Mouse (Mus musculus) myocyte (in vitro differentiated cells): ENCODE results near the gene Kcnip2. TPM values are rescaled to one million over a fixed set of nuclear protein-coding genes. Genes with fewer than 3 reads are reported as not detected.

Experiments used
- H3K27me3 ChIP-seq: one replicate; pipeline ENCODE4 v1.6.1; 2011; ENCODE audit not compliant: control insufficient read depth, insufficient read depth, insufficient read length
- H3K36me3 ChIP-seq: one replicate; pipeline ENCODE4 v1.6.1; 2011; ENCODE audit not compliant: control insufficient read depth, insufficient read depth
- H3K4me2 ChIP-seq: one replicate; pipeline ENCODE4 v1.6.1; 2011; ENCODE audit warnings: low read depth, control low read depth
- H3K4me3 ChIP-seq: one replicate; pipeline ENCODE4 v1.5.1; 2011; ENCODE audit warnings: mild to moderate bottlenecking, control low read depth, moderate library complexity
- H3K79me2 ChIP-seq: one replicate; pipeline ENCODE4 v1.6.1; 2011; ENCODE audit not compliant: control insufficient read depth, insufficient read depth
- H3ac ChIP-seq: one replicate; pipeline ENCODE4 v1.6.1; 2011; ENCODE audit not compliant: control insufficient read depth, insufficient read length
- CEBPB ChIP-seq: IDR thresholded peaks from 2 replicates; pipeline ENCODE4 v1.6.1; 2011; ENCODE audit warnings: mild to moderate bottlenecking, moderate library complexity; ENCODE audit not compliant: poor library complexity, insufficient read depth, severe bottlenecking
- E2F4 ChIP-seq: IDR thresholded peaks from one replicate; pipeline ENCODE4 v1.6.1; 2011; ENCODE audit warnings: mild to moderate bottlenecking, control low read depth, moderate library complexity; ENCODE audit not compliant: insufficient read depth
- MAX ChIP-seq: IDR thresholded peaks from one replicate; pipeline ENCODE4 v1.6.1; 2011; ENCODE audit warnings: low read depth, mild to moderate bottlenecking, control low read depth
- MYOD1 ChIP-seq, 3 experiments: IDR thresholded peaks; one replicate each; pipeline ENCODE4 v1.6.1; 2011; ENCODE audit warnings: control low read depth in 2 of 3, low read depth in 2 of 3, mild to moderate bottlenecking in 2 of 3, moderate library complexity in 1 of 3; ENCODE audit not compliant: insufficient read length in 2 of 3, control insufficient read depth in 1 of 3
- MYOG ChIP-seq, 3 experiments: IDR thresholded peaks; one replicate each; pipeline ENCODE4 v1.6.1; 2011; ENCODE audit warnings: control low read depth in 2 of 3, low read depth in 2 of 3, mild to moderate bottlenecking in 2 of 3; ENCODE audit not compliant: insufficient read length in 2 of 3, control insufficient read depth in 1 of 3, insufficient read depth in 1 of 3
- POLR2A ChIP-seq: IDR thresholded peaks from one replicate; pipeline ENCODE4 v1.6.1; 2011; ENCODE audit warnings: low read depth, mild to moderate bottlenecking, control low read depth, moderate library complexity; ENCODE audit not compliant: insufficient read length
- POLR2AphosphoS2 ChIP-seq: IDR thresholded peaks from one replicate; pipeline ENCODE4 v1.6.1; 2011; ENCODE audit warnings: low read depth, control low read depth; ENCODE audit not compliant: insufficient read length
- REST ChIP-seq: IDR thresholded peaks from one replicate; pipeline ENCODE4 v1.6.1; 2011; ENCODE audit warnings: mild to moderate bottlenecking, control low read depth, moderate library complexity; ENCODE audit not compliant: insufficient read depth, insufficient read length
- SRF ChIP-seq: IDR thresholded peaks from one replicate; pipeline ENCODE4 v1.6.1; 2011; ENCODE audit warnings: low read depth; ENCODE audit not compliant: control insufficient read depth, insufficient read length
- TCF12 ChIP-seq: IDR thresholded peaks from one replicate; pipeline ENCODE4 v1.6.1; 2011; ENCODE audit warnings: mild to moderate bottlenecking, control low read depth; ENCODE audit not compliant: poor library complexity, insufficient read depth, severe bottlenecking
- TCF3 ChIP-seq: IDR thresholded peaks from one replicate; pipeline ENCODE4 v1.6.1; 2011; ENCODE audit warnings: low read depth, control low read depth; ENCODE audit not compliant: insufficient read length
- USF1 ChIP-seq: IDR thresholded peaks from one replicate; pipeline ENCODE4 v1.6.1; 2011; ENCODE audit warnings: low read depth, mild to moderate bottlenecking, control low read depth, moderate library complexity
- polyA plus RNA-seq: library from polyadenylated mRNA; unstranded; fragments of >200 nt; fragmentation: generic; extraction: Trizol; gene quantifications from one replicate; pipeline ENCODE4 v1.2.1, GENCODE M21; 2012; ENCODE audit warnings: missing spikeins

The Kcnip2 gene
- polyA plus RNA-seq, 1 experiment: 0.04 TPM

GRCm38 (mm10) chr19:45833665-45834064 is 17.8 kb upstream of the Kcnip2 start:
- Histone ChIP-seq H3K27me3 (no peaks in the 10 kb centered on the region), H3K4me2 (no peak overlapping the region), H3K79me2 (no peaks in the 10 kb centered on the region), H3ac (no peak overlapping the region), H3K36me3 (no peaks in the 10 kb centered on the region), H3K4me3 (no peak overlapping the region)
- TF ChIP-seq TCF12 (no peak), MYOG (IDR thresholded peaks at IDR 0.05; ENCODE audit: control insufficient read depth in 1 of 3, insufficient read depth in 1 of 3, insufficient read length in 2 of 3, low read depth in 2 of 3) (no peak), MAX (no peak), POLR2AphosphoS2 (no peak), TCF3 (no peak), CEBPB (no peak), POLR2A (no peak), SRF (no peak), USF1 (no peak), REST (no peak), E2F4 (no peak), MYOD1 (IDR thresholded peaks at IDR 0.05; ENCODE audit: control insufficient read depth in 1 of 3, insufficient read length in 2 of 3, low read depth in 2 of 3) (no peak)

- H3K4me2 ChIP-seq: no peak overlapping the region
- TF ChIP-seq USF1: no peak
- TF ChIP-seq SRF: no peak
- no peak for TF ChIP-seq CEBPB
- H3K4me3 ChIP-seq: no peak overlapping the region
- H3K36me3 ChIP-seq: no peaks in the 10 kb centered on the region
- no peaks in the 10 kb centered on the region for H3K27me3 ChIP-seq
- H3K79me2 ChIP-seq: no peaks in the 10 kb centered on the region
- H3ac ChIP-seq: no peak overlapping the region
Measured at GRCm38 (mm10) chr19:45830679-45831078, 14.8 kb upstream of the Kcnip2 start.

- no peak overlapping the region for H3K4me3 ChIP-seq
- H3ac ChIP-seq: no peak overlapping the region
- no peak overlapping the region for H3K4me2 ChIP-seq
- no peaks in the 10 kb centered on the region for H3K27me3 ChIP-seq
- no peaks in the 10 kb centered on the region for H3K79me2 ChIP-seq
- TF ChIP-seq MAX (no peak), TCF12 (no peak), TCF3 (no peak), CEBPB (no peak), USF1 (no peak), POLR2AphosphoS2 (no peak), POLR2A (no peak), MYOG (IDR thresholded peaks at IDR 0.05; ENCODE audit: control insufficient read depth in 1 of 3, insufficient read depth in 1 of 3, insufficient read length in 2 of 3, low read depth in 2 of 3) (no peak), SRF (no peak), MYOD1 (IDR thresholded peaks at IDR 0.05; ENCODE audit: control insufficient read depth in 1 of 3, insufficient read length in 2 of 3, low read depth in 2 of 3) (no peak), REST (no peak), E2F4 (no peak)
- H3K36me3 ChIP-seq: no peaks in the 10 kb centered on the region
Measured at GRCm38 (mm10) chr19:45827736-45828135, 11.9 kb upstream of the Kcnip2 start.

- no peaks in the 10 kb centered on the region for H3K27me3 ChIP-seq
- no peak overlapping the region for H3ac ChIP-seq
- H3K4me2 ChIP-seq: no peak overlapping the region
- no peak overlapping the region for H3K4me3 ChIP-seq
- no peak for TF ChIP-seq TCF3
- TF ChIP-seq REST: no peak
- no peak for TF ChIP-seq USF1
- no peak for TF ChIP-seq E2F4
- TF ChIP-seq POLR2AphosphoS2: no peak
- TF ChIP-seq POLR2A: no peak
- no peak for TF ChIP-seq TCF12
- TF ChIP-seq SRF: no peak
- TF ChIP-seq CEBPB: no peak
- TF ChIP-seq MYOG (IDR thresholded peaks at IDR 0.05; ENCODE audit: control insufficient read depth in 1 of 3, insufficient read depth in 1 of 3, insufficient read length in 2 of 3, low read depth in 2 of 3): no peak
- TF ChIP-seq MYOD1 (IDR thresholded peaks at IDR 0.05; ENCODE audit: control insufficient read depth in 1 of 3, insufficient read length in 2 of 3, low read depth in 2 of 3): no peak
- H3K36me3 ChIP-seq: no peaks in the 10 kb centered on the region
- H3K79me2 ChIP-seq: no peaks in the 10 kb centered on the region
Measured at GRCm38 (mm10) chr19:45827125-45827524, 11.3 kb upstream of the Kcnip2 start.

GRCm38 (mm10) chr19:45826146-45826545 is 10.3 kb upstream of the Kcnip2 start:
- TF ChIP-seq POLR2AphosphoS2: no peak
- TF ChIP-seq CEBPB: no peak
- no peak for TF ChIP-seq REST
- no peak for TF ChIP-seq TCF3
- no peak for TF ChIP-seq MYOG (IDR thresholded peaks at IDR 0.05; ENCODE audit: control insufficient read depth in 1 of 3, insufficient read depth in 1 of 3, insufficient read length in 2 of 3, low read depth in 2 of 3)
- TF ChIP-seq MAX: no peak
- no peak for TF ChIP-seq E2F4
- TF ChIP-seq SRF: no peak
- no peak for TF ChIP-seq MYOD1 (IDR thresholded peaks at IDR 0.05; ENCODE audit: control insufficient read depth in 1 of 3, insufficient read length in 2 of 3, low read depth in 2 of 3)
- TF ChIP-seq POLR2A: no peak
- TF ChIP-seq TCF12: no peak
- TF ChIP-seq USF1: no peak
- Histone ChIP-seq H3K79me2 (no peaks in the 10 kb centered on the region), H3K4me2 (no peak overlapping the region), H3ac (no peak overlapping the region), H3K4me3 (no peak overlapping the region), H3K36me3 (no peaks in the 10 kb centered on the region), H3K27me3 (no peaks in the 10 kb centered on the region)
